In genomic region chr11:85469526-85469925, GRCm38 (mm10) we compare ENCODE assay signal across 9 mouse cellular contexts.
DNase-seq lines count a peak whose midpoint lies in the region; ATAC-seq and TF ChIP-seq lines count a peak whose summit lies in the region.
"Had no signal": no experiment of that assay in that cellular context is flagged by ENCODE, and none has a peak within 500 bp of the region (broad histone marks: within the 10 kb centered on the region; RNA-seq: fewer than 3 reads in every experiment).

No protein-coding gene starts in this region.

- peaks cover 6% of the 10 kb centered on the region; the same call in 1 of the 2 replicates for H3K36me3 ChIP-seq in E14TG2a.4 (ENCODE audit: insufficient read depth, low read length)
- H3K36me3 ChIP-seq: liver, embryonic 13.5 days had no signal

- peak; percentile 29 for DNase-seq in cerebellum, adult 8-10 months
- no peak for DNase-seq in cerebellum, adult 11-12 months
- DNase-seq in left cerebral cortex, postnatal 14 days (ENCODE audit: low spot score in 2 of 2), result peak; percentile 63 to 72
- no peak for DNase-seq in left cerebral cortex, adult 8-10 months (ENCODE audit: low spot score in 2 of 2)
- DNase-seq in lung, postnatal 10 days, result peak; percentile 82
- no peak for DNase-seq in natural killer cell, adult 2 months (ENCODE audit: low spot score in 2 of 2)
- DNase-seq: liver, embryonic 13.5 days had no signal

- H3K27me3 ChIP-seq in E14TG2a.4 (ENCODE audit: insufficient read depth, low read length), result no peaks in the 10 kb centered on the region
- H3K27me3 ChIP-seq: liver, embryonic 13.5 days had no signal

- H3K4me3 ChIP-seq in E14TG2a.4 (replicated peaks; ENCODE audit: low read length), result no peak overlapping the region
- H3K4me3 ChIP-seq: liver, embryonic 13.5 days had no signal

- 0 out of 2 replicates have a peak, but pooled peaks have one; percentile 56 for ATAC-seq in erythroblast, adult 5-6 weeks (replicated peaks; ENCODE audit: low FRiP score, poor library complexity, severe bottlenecking)

- intact Hi-C loops in left cerebral cortex, postnatal 14 days (cut with DNase I), result loop anchor here (5.0 kb wide), 1 partner anchor 373 kb away; no protein-coding TSS in a partner anchor

- H3K4me1 ChIP-seq in E14TG2a.4 (replicated peaks; ENCODE audit: low read depth, low read length), result no peaks in the 10 kb centered on the region
- H3K4me1 ChIP-seq: liver, embryonic 13.5 days had no signal

- TF ChIP-seq CTCF in E14TG2a.4 (conservative IDR thresholded peaks at IDR 0.05; ENCODE audit: low read length), result peak; percentile 30

- H3K9me3 ChIP-seq in E14TG2a.4 (ENCODE audit: low read length), result no peaks in the 10 kb centered on the region
- H3K9me3 ChIP-seq: liver, embryonic 13.5 days had no signal

Comparison
In these comparisons a context has a peak if more than half of its experiments do, and no peak if none do; other contexts are left out.
1. DNase-seq: peak in cerebellum, adult 8-10 months (single experiment), left cerebral cortex, postnatal 14 days (2 of 2) and lung, postnatal 10 days (single experiment); none in cerebellum, adult 11-12 months (single experiment), left cerebral cortex, adult 8-10 months (0 of 2) and natural killer cell, adult 2 months (0 of 2).